Mouse (Mus musculus) embryonic facial prominence, embryonic 15.5 days (tissue): ENCODE results near the gene Gmfg. TPM values are rescaled to one million over a fixed set of nuclear protein-coding genes. Genes with fewer than 3 reads are reported as not detected.

Experiments used
- ATAC-seq: fragments of 200-750 bp; cut with Nextera tagmentation; 2 replicates; pipeline ENCODE4 v1.8.0; 2017; ENCODE audit warnings: low read depth, moderate TSS enrichment; ENCODE audit not compliant: insufficient number of reproducible peaks, low FRiP score, low TSS enrichment
- H3K27ac ChIP-seq: fragments of 300-500 bp; sonication (generic); replicated peaks from 2 replicates; pipeline ENCODE4 v1.5.1; 2015; ENCODE audit warnings: mild to moderate bottlenecking, inconsistent platforms
- H3K27me3 ChIP-seq: fragments of 300-500 bp; sonication (generic); 2 replicates; pipeline ENCODE4 v1.6.1; 2015; ENCODE audit warnings: inconsistent platforms
- H3K36me3 ChIP-seq: fragments of 300-500 bp; sonication (generic); 2 replicates; pipeline ENCODE4 v1.6.1; 2015; ENCODE audit warnings: mild to moderate bottlenecking, inconsistent platforms
- H3K4me1 ChIP-seq: fragments of 300-500 bp; sonication (generic); 2 replicates; pipeline ENCODE4 v1.6.1; 2015; ENCODE audit warnings: inconsistent platforms
- H3K4me2 ChIP-seq: fragments of 300-500 bp; sonication (generic); replicated peaks from 2 replicates; pipeline ENCODE4 v1.6.1; 2015; ENCODE audit warnings: mild to moderate bottlenecking, inconsistent platforms
- H3K4me3 ChIP-seq: fragments of 300-500 bp; sonication (generic); replicated peaks from 2 replicates; pipeline ENCODE4 v1.5.1; 2015; ENCODE audit warnings: mild to moderate bottlenecking, inconsistent platforms
- H3K9ac ChIP-seq: fragments of 300-500 bp; sonication (generic); 2 replicates; pipeline ENCODE4 v1.6.1; 2015; ENCODE audit warnings: inconsistent platforms
- H3K9me3 ChIP-seq: fragments of 300-500 bp; sonication (generic); replicated peaks from 2 replicates; pipeline ENCODE4 v1.6.1; 2016; ENCODE audit warnings: inconsistent platforms
- WGBS: fragments of 180-500 bp; shearing (Covaris S2); methylation state at CpG from one replicate; pipeline ENCODE4 v1.1.7; 2015; 5-methylcytosine and 5-hydroxymethylcytosine counted together
- polyA plus RNA-seq: library from polyadenylated mRNA; unstranded; fragments of >200 nt; fragmentation: Nextera tagmentation; extraction: Ambion mirVana; gene quantifications from 2 replicates; pipeline ENCODE4 v1.2.1, GENCODE M21; 2015

Gmfg gene
- polyA plus RNA-seq, 1 experiment from 2014 or later = 16.8 TPM

DNA sequence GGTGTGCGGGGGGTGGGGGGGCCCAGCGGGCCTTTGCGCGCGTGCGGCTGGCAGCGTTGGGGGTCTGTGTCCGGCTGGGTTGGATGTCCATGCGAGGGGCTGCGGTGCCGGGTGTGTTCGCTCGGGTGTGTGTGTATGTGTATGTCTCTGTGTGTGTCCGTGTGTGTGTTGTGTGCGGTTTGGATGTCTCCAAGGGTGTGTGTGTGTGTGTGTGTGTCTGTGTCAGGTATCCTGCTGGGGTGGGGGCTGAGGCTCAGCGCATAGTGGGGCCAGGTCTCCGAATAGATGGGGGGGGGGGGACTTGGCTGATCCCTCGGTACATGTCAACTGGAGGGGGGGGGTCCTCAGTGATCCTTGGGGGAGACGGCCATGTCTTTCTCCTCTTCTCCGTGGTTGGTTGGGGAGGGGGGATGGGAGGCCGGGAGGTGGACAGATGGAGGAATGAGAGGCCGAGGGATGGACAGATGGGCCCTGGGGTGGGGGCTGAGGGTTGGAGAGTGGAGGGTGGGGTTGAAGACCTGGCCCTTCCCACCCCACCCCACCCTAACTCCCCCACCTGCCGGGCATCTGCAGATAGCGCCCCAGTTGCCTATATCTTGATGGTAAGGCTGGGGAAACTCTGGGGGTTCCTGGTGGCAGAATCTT lies 15.2 kb downstream of the Gmfg start:
- peaks cover 10% of the 10 kb centered on the region for H3K4me1 ChIP-seq

GRCm38 (mm10) chr7:28460361-28460760 lies 23.1 kb downstream of the Gmfg start:
- Histone ChIP-seq H3K4me2 (no peak overlapping the region), H3K9ac (no peak overlapping the region), H3K27me3 (no peaks in the 10 kb centered on the region), H3K9me3 (no peaks in the 10 kb centered on the region), H3K4me1 (peaks cover 11% of the 10 kb centered on the region; the same call in 1 of the 2 replicates), H3K4me3 (no peak overlapping the region), H3K36me3 (peaks cover 59% of the 10 kb centered on the region), H3K27ac (no peak overlapping the region)
- no peak for ATAC-seq
- WGBS = 87% methylated on average over 4 of the region's 5 CpGs

More for the DNA sequence above, 15.2 kb downstream of the Gmfg start:
- Histone ChIP-seq H3K9ac (peak overlapping the region; percentile 74), H3K4me3 (peak overlapping the region; percentile 82), H3K9me3 (no peaks in the 10 kb centered on the region), H3K4me2 (peak overlapping the region; percentile 92), H3K27me3 (no peaks in the 10 kb centered on the region), H3K27ac (no peak overlapping the region), H3K36me3 (peaks cover 24% of the 10 kb centered on the region; the same call in 1 of the 2 replicates)
- 2% methylated on average over 23 of the region's 24 CpGs for WGBS
- ATAC-seq = 0 out of 2 replicates have a peak, but pooled peaks have one; percentile 32

GRCm38 (mm10) chr7:28462769-28463168 lies 25.5 kb downstream of the Gmfg start:
- Histone ChIP-seq H3K27me3 (peaks cover 11% of the 10 kb centered on the region; the same call in 1 of the 2 replicates), H3K4me3 (no peak overlapping the region), H3K4me2 (no peak overlapping the region), H3K9ac (no peak overlapping the region), H3K9me3 (no peaks in the 10 kb centered on the region), H3K4me1 (peaks cover 23% of the 10 kb centered on the region), H3K36me3 (peaks cover 45% of the 10 kb centered on the region), H3K27ac (no peak overlapping the region)
- ATAC-seq = no peak
- WGBS = 96% methylated on average over 2 of the region's 2 CpGs

GRCm38 (mm10) chr7:28464416-28465212 lies 27.4 kb downstream of the Gmfg start:
- H3K4me1 ChIP-seq = peaks cover 23% of the 10 kb centered on the region
- H3K4me3 ChIP-seq = no peak overlapping the region
- H3K27ac ChIP-seq = no peak overlapping the region
- peaks cover 27% of the 10 kb centered on the region for H3K36me3 ChIP-seq
- H3K9me3 ChIP-seq = no peaks in the 10 kb centered on the region
- 0 out of 2 replicates have a peak overlapping the region, but pooled peaks have one; percentile 0 for H3K4me2 ChIP-seq
- H3K9ac ChIP-seq = no peak overlapping the region
- peaks cover 11% of the 10 kb centered on the region; the same call in 1 of the 2 replicates for H3K27me3 ChIP-seq
- WGBS = 55% methylated on average over 10 of the region's 10 CpGs
- ATAC-seq = peak; percentile 59; the same call in 1 of the 2 replicates

GRCm38 (mm10) chr7:28466721-28467212 lies 29.5 kb downstream of the Gmfg start:
- 28% methylated on average over 40 of the region's 40 CpGs for WGBS
- ATAC-seq = 0 out of 2 replicates have a peak, but pooled peaks have one; percentile 2
- H3K27ac ChIP-seq = no peak overlapping the region

GRCm38 (mm10) chr7:28467213-28467751 lies 30.0 kb downstream of the Gmfg start:
- Histone ChIP-seq H3K27me3 (peaks cover 11% of the 10 kb centered on the region; the same call in 1 of the 2 replicates), H3K36me3 (peaks cover 7% of the 10 kb centered on the region), H3K9ac (0 out of 2 replicates have a peak overlapping the region, but pooled peaks have one; percentile 18), H3K4me3 (peak overlapping the region; percentile 49), H3K27ac (no peak overlapping the region), H3K4me1 (peaks cover 23% of the 10 kb centered on the region), H3K4me2 (peak overlapping the region; percentile 87), H3K9me3 (no peaks in the 10 kb centered on the region)
- peak; percentile 79 for ATAC-seq
- 3% methylated on average over 62 of the region's 63 CpGs for WGBS

More at GRCm38 (mm10) chr7:28466721-28467212, 29.5 kb downstream of the Gmfg start:
- Histone ChIP-seq H3K4me2 (peak overlapping the region; percentile 87), H3K4me1 (peaks cover 23% of the 10 kb centered on the region), H3K27me3 (peaks cover 11% of the 10 kb centered on the region; the same call in 1 of the 2 replicates), H3K4me3 (peak overlapping the region; percentile 49), H3K9me3 (no peaks in the 10 kb centered on the region), H3K9ac (0 out of 2 replicates have a peak overlapping the region, but pooled peaks have one; percentile 18), H3K36me3 (peaks cover 12% of the 10 kb centered on the region)

DNA sequence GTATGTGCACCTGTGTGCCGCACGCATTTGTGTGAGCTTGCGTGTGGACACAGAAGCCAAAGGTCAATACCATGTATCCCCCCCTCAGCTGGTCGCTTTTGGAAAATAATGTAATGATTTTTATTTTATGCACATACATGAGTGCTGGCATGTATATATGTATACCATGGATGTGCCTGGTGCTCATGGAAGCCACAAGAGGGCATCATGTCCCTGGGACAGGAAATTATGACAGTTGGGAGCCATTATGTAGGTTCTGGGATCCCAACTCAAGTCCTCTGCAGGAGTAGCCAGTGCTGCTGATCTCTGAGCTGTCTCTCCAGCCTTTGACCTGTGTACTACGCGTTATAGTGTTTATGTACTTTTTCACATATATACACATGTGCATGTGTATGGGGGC lies 38.9 kb downstream of the Gmfg start:
- H3K27ac ChIP-seq = no peak overlapping the region
- ATAC-seq = no peak
- H3K9me3 ChIP-seq = no peaks in the 10 kb centered on the region
- WGBS = 89% methylated on average over 6 of the region's 6 CpGs
- H3K27me3 ChIP-seq = no peaks in the 10 kb centered on the region
- H3K9ac ChIP-seq = no peak overlapping the region
- H3K4me3 ChIP-seq = no peak overlapping the region
- H3K36me3 ChIP-seq = no peaks in the 10 kb centered on the region
- H3K4me2 ChIP-seq = no peak overlapping the region
- H3K4me1 ChIP-seq = no peaks in the 10 kb centered on the region

- H3K4me2 ChIP-seq = no peak overlapping the region
- no peaks in the 10 kb centered on the region for H3K9me3 ChIP-seq
- H3K27ac ChIP-seq = no peak overlapping the region
- no peaks in the 10 kb centered on the region for H3K27me3 ChIP-seq
- no peaks in the 10 kb centered on the region for H3K4me1 ChIP-seq
- no peaks in the 10 kb centered on the region for H3K36me3 ChIP-seq
- 77% methylated on average over 5 of the region's 5 CpGs for WGBS
- H3K4me3 ChIP-seq = no peak overlapping the region
- peak; percentile 29; the same call in 1 of the 2 replicates for ATAC-seq
- H3K9ac ChIP-seq = no peak overlapping the region
Observed at GRCm38 (mm10) chr7:28477363-28477762, 40.1 kb downstream of the Gmfg start.

DNA sequence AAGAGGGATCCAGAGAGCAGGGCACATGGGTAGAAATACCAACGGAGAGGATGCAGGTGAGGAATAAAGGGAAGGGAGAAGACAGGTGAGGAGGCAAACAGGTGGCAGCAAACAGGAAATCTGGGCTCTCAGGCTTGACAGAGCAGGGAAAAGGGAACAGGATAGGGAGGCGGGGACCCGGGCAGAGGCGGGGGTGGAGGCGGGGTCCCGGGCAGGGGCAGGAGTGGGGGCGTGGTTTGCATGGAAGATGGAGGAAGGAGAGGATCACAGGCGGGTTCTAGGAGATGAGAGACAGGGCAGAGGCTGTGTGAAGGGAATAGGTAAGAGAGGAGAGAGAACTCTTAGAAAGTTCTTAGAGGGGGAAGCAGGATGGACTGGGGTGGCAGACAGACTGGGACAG lies 41.6 kb downstream of the Gmfg start:
- no peak for ATAC-seq
- no peak overlapping the region for H3K4me3 ChIP-seq
- no peak overlapping the region for H3K27ac ChIP-seq
- no peak overlapping the region for H3K9ac ChIP-seq
- whole genome bisulfite sequencing = 2% methylated on average over 8 of the region's 8 CpGs
- no peaks in the 10 kb centered on the region for H3K27me3 ChIP-seq
- no peaks in the 10 kb centered on the region for H3K36me3 ChIP-seq
- no peak overlapping the region; the same call in 1 of the 2 replicates for H3K4me2 ChIP-seq
- H3K9me3 ChIP-seq = no peaks in the 10 kb centered on the region
- H3K4me1 ChIP-seq = no peaks in the 10 kb centered on the region

- no peaks in the 10 kb centered on the region for H3K36me3 ChIP-seq
- WGBS = 78% methylated on average over 11 of the region's 11 CpGs
- H3K9ac ChIP-seq = no peak overlapping the region
- H3K9me3 ChIP-seq = no peaks in the 10 kb centered on the region
- no peak for ATAC-seq
- H3K4me1 ChIP-seq = peaks cover 2% of the 10 kb centered on the region
- no peak overlapping the region for H3K4me2 ChIP-seq
- H3K27ac ChIP-seq = no peak overlapping the region
- no peaks in the 10 kb centered on the region for H3K27me3 ChIP-seq
- no peak overlapping the region for H3K4me3 ChIP-seq
Observed at GRCm38 (mm10) chr7:28482854-28483253, 45.6 kb downstream of the Gmfg start.

GRCm38 (mm10) chr7:28484192-28484591 lies 46.9 kb downstream of the Gmfg start:
- no peaks in the 10 kb centered on the region for H3K9me3 ChIP-seq
- H3K9ac ChIP-seq = no peak overlapping the region
- no peak overlapping the region for H3K27ac ChIP-seq
- no peaks in the 10 kb centered on the region for H3K27me3 ChIP-seq
- peaks cover 7% of the 10 kb centered on the region for H3K4me1 ChIP-seq
- no peak overlapping the region for H3K4me3 ChIP-seq
- H3K36me3 ChIP-seq = no peaks in the 10 kb centered on the region
- WGBS = 15% methylated on average over 4 of the region's 4 CpGs
- no peak for ATAC-seq
- no peak overlapping the region for H3K4me2 ChIP-seq
